Mouse (Mus musculus) stomach, embryonic 15.5 days (tissue): Measurements from ENCODE around the gene Nptx2. TPM values are rescaled to one million over a fixed set of nuclear protein-coding genes. Genes with fewer than 3 reads are reported as not detected.

Experiments used
- ATAC-seq: fragments of 200-750 bp; cut with Nextera tagmentation; 2 replicates; pipeline ENCODE4 v1.8.0; 2017; ENCODE audit warnings: low read depth, moderate number of reproducible peaks, moderate TSS enrichment; ENCODE audit not compliant: insufficient read depth, low FRiP score
- H3K27ac ChIP-seq: fragments of 300-500 bp; sonication (generic); 2 replicates; pipeline ENCODE4 v1.5.1; 2015; ENCODE audit warnings: mild to moderate bottlenecking, inconsistent platforms
- H3K27me3 ChIP-seq: fragments of 300-500 bp; sonication (generic); replicated peaks from 2 replicates; pipeline ENCODE4 v1.6.1; 2015; ENCODE audit warnings: inconsistent platforms
- H3K36me3 ChIP-seq: fragments of 300-500 bp; sonication (generic); 2 replicates; pipeline ENCODE4 v1.6.1; 2015; ENCODE audit warnings: inconsistent platforms
- H3K4me1 ChIP-seq: fragments of 300-500 bp; sonication (generic); 2 replicates; pipeline ENCODE4 v1.6.1; 2015; ENCODE audit warnings: inconsistent platforms
- H3K4me2 ChIP-seq: fragments of 300-500 bp; sonication (generic); 2 replicates; pipeline ENCODE4 v1.6.1; 2015; ENCODE audit warnings: mild to moderate bottlenecking, inconsistent platforms
- H3K4me3 ChIP-seq: fragments of 300-500 bp; sonication (generic); replicated peaks from 2 replicates; pipeline ENCODE4 v1.5.1; 2015; ENCODE audit warnings: inconsistent platforms
- H3K9ac ChIP-seq: fragments of 300-500 bp; sonication (generic); 2 replicates; pipeline ENCODE4 v1.6.1; 2015; ENCODE audit warnings: inconsistent platforms
- H3K9me3 ChIP-seq: fragments of 300-500 bp; sonication (generic); 2 replicates; pipeline ENCODE4 v1.6.1; 2016; ENCODE audit warnings: inconsistent platforms
- WGBS: fragments of 180-500 bp; shearing (Covaris S2); methylation state at CpG from one replicate; pipeline ENCODE4 v1.1.7; 2015; 5-methylcytosine and 5-hydroxymethylcytosine counted together
- polyA plus RNA-seq: library from polyadenylated mRNA; unstranded; fragments of >200 nt; fragmentation: Nextera tagmentation; extraction: Ambion mirVana; gene quantifications from 2 replicates; pipeline ENCODE4 v1.2.1, GENCODE M21; 2015

Gene Nptx2
- polyA plus RNA-seq, 1 experiment from 2014 or later = 3.0 TPM

GRCm38 (mm10) chr5:144594796-144595195 is 49.1 kb downstream of the Nptx2 start:
- H3K27me3 ChIP-seq = no peaks in the 10 kb centered on the region
- WGBS = 91% methylated on average over 9 of the region's 9 CpGs
- no peaks in the 10 kb centered on the region for H3K36me3 ChIP-seq
- ATAC-seq = no peak
- no peak overlapping the region for H3K9ac ChIP-seq
- H3K27ac ChIP-seq = no peak overlapping the region
- no peak overlapping the region for H3K4me3 ChIP-seq
- H3K4me2 ChIP-seq = no peak overlapping the region
- no peaks in the 10 kb centered on the region for H3K4me1 ChIP-seq
- no peaks in the 10 kb centered on the region for H3K9me3 ChIP-seq

Other genes starting within 250 kb of the Nptx2 start
- 20.1 and 22.8 TPM in 2 replicates for gene Baiap2l1, start 187.8 kb upstream of the Nptx2 start, polyA plus RNA-seq
- gene Tmem130, start 215.9 kb downstream of the Nptx2 start, polyA plus RNA-seq = 3.4 and 4.4 TPM in 2 replicates
- gene Trrap, start 221.8 kb downstream of the Nptx2 start, polyA plus RNA-seq = 60.7 and 62.1 TPM in 2 replicates